Mouse (Mus musculus) heart, adult 2 months (tissue): ENCODE results near the gene Gldc.

Source experiments
- CTCF ChIP-seq: fragments of 200-600 bp; IDR thresholded peaks from 2 replicates; pipeline ENCODE4 v1.8.1; 2022; ENCODE audit warnings: antibody characterized with exemption, mild to moderate bottlenecking, moderate library complexity
- POLR2A ChIP-seq: fragments of 200-500 bp; IDR thresholded peaks from 2 replicates; pipeline ENCODE4 v1.6.1; 2011; ENCODE audit warnings: mild to moderate bottlenecking, low read depth, low read length, control low read depth; ENCODE audit not compliant: insufficient read depth

DNA sequence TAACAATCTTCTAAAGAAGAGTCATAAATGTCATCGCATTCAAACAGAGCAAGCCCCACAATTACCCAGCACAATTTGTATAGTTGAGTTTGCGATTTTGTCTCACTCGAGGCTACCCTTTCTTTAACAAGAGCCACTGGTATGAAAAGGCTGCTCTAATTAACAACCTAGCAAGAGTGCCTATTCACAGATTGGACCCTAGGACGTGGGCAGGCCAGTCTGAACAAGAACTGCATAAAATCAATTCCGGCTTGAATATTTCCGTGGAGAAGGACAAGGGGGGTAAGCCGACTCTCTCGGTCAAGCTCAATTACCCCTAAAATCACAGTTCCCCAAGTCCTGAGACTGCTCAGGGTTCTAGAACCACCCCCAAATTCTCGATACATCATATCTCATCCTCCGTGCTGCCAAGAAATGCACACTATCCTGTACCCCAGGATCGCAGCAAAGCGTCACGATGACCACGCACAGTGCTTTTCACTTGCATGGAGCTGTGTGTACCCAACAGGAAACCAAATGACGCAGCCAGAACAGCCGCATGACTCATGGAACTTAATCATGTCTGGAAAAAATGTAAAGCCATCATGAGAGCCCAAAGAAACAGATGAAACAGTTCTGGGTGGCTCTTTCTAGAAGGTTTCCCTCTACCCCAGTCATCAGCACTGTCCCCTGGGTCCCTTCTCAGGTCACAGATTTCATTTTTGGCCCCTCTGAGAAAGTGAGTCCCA is 62.1 kb downstream of the Gldc start:
- TF ChIP-seq CTCF (no peak), POLR2A (no peak)
